ENCODE assay signal across 14 mouse cellular contexts in genomic region chr1:89671110-89671787, GRCm38 (mm10).
DNase-seq lines count a peak whose midpoint lies in the region; ATAC-seq lines count a peak whose summit lies in the region.
"Had no signal": no experiment of that assay in that cellular context is flagged by ENCODE, and none has a peak within 500 bp of the region (broad histone marks: within the 10 kb centered on the region; RNA-seq: fewer than 3 reads in every experiment).

No protein-coding gene starts in this region.

- H3K27me3 ChIP-seq in midbrain, embryonic 11.5 days (ENCODE audit: control insufficient read depth, insufficient read depth, low read length): no peaks in the 10 kb centered on the region
- no peaks in the 10 kb centered on the region; the same call in 1 of the 2 replicates for H3K27me3 ChIP-seq in midbrain, embryonic 10.5 days (ENCODE audit: low read depth, poor library complexity, severe bottlenecking)
- H3K27me3 ChIP-seq in forebrain, embryonic 15.5 days: peaks cover 72% of the 10 kb centered on the region
- peaks cover 17% of the 10 kb centered on the region for H3K27me3 ChIP-seq in limb, embryonic 12.5 days
- no peaks in the 10 kb centered on the region for H3K27me3 ChIP-seq in heart, embryonic 12.5 days (replicated peaks)
- H3K27me3 ChIP-seq: stomach, embryonic 15.5 days had no signal

- peaks cover 2% of the 10 kb centered on the region; the same call in 1 of the 2 replicates for H3K4me1 ChIP-seq in midbrain, embryonic 11.5 days (ENCODE audit: control insufficient read depth, insufficient read depth, low read length)
- peaks cover 6% of the 10 kb centered on the region; the same call in 1 of the 2 replicates for H3K4me1 ChIP-seq in midbrain, embryonic 10.5 days
- peaks cover 52% of the 10 kb centered on the region for H3K4me1 ChIP-seq in forebrain, embryonic 15.5 days
- H3K4me1 ChIP-seq in limb, embryonic 12.5 days (replicated peaks): peaks cover 25% of the 10 kb centered on the region
- H3K4me1 ChIP-seq in heart, embryonic 12.5 days (replicated peaks): no peaks in the 10 kb centered on the region
- H3K4me1 ChIP-seq: stomach, embryonic 15.5 days had no signal

- no peak overlapping the region; the same call in 1 of the 2 replicates for H3K27ac ChIP-seq in midbrain, embryonic 11.5 days (ENCODE audit: low read depth, low read length)
- H3K27ac ChIP-seq in midbrain, embryonic 10.5 days (replicated peaks): no peak overlapping the region
- H3K27ac ChIP-seq in forebrain, embryonic 15.5 days (replicated peaks): no peak overlapping the region
- H3K27ac ChIP-seq in limb, embryonic 12.5 days: no peak overlapping the region
- no peak overlapping the region for H3K27ac ChIP-seq in heart, embryonic 12.5 days (ENCODE audit: poor library complexity, severe bottlenecking)
- H3K27ac ChIP-seq: kidney, postnatal 0 days; stomach, embryonic 15.5 days had no signal

- peaks cover 5% of the 10 kb centered on the region; the same call in 1 of the 2 replicates for H3K36me3 ChIP-seq in midbrain, embryonic 11.5 days (ENCODE audit: control insufficient read depth, insufficient read depth, low read length)
- H3K36me3 ChIP-seq in midbrain, embryonic 10.5 days: peaks cover 85% of the 10 kb centered on the region
- peaks cover 12% of the 10 kb centered on the region for H3K36me3 ChIP-seq in forebrain, embryonic 15.5 days
- peaks cover 57% of the 10 kb centered on the region for H3K36me3 ChIP-seq in limb, embryonic 12.5 days
- H3K36me3 ChIP-seq in heart, embryonic 12.5 days: peaks cover 54% of the 10 kb centered on the region

- no peaks in the 10 kb centered on the region for H3K9me3 ChIP-seq in midbrain, embryonic 11.5 days (ENCODE audit: control insufficient read depth, low read length)
- H3K9me3 ChIP-seq in midbrain, embryonic 10.5 days (replicated peaks): no peaks in the 10 kb centered on the region; the same call in 1 of the 2 replicates
- H3K9me3 ChIP-seq in forebrain, embryonic 15.5 days: no peaks in the 10 kb centered on the region
- H3K9me3 ChIP-seq in limb, embryonic 12.5 days: no peaks in the 10 kb centered on the region
- H3K9me3 ChIP-seq in heart, embryonic 12.5 days (replicated peaks): no peaks in the 10 kb centered on the region
- H3K9me3 ChIP-seq: stomach, embryonic 15.5 days had no signal

- H3K4me3 ChIP-seq in midbrain, embryonic 11.5 days (ENCODE audit: low read depth, low read length): no peak overlapping the region
- no peak overlapping the region for H3K4me3 ChIP-seq in midbrain, embryonic 10.5 days
- H3K4me3 ChIP-seq in forebrain, embryonic 15.5 days: no peak overlapping the region
- H3K4me3 ChIP-seq in limb, embryonic 12.5 days (replicated peaks): no peak overlapping the region
- no peak overlapping the region for H3K4me3 ChIP-seq in heart, embryonic 12.5 days
- H3K4me3 ChIP-seq: stomach, embryonic 15.5 days had no signal

- H3K9ac ChIP-seq in midbrain, embryonic 11.5 days (ENCODE audit: low read length): no peak overlapping the region
- H3K9ac ChIP-seq in forebrain, embryonic 15.5 days (replicated peaks): no peak overlapping the region
- no peak overlapping the region for H3K9ac ChIP-seq in limb, embryonic 12.5 days (replicated peaks)
- no peak overlapping the region for H3K9ac ChIP-seq in heart, embryonic 12.5 days
- H3K9ac ChIP-seq: stomach, embryonic 15.5 days had no signal

- 76% methylated on average over 26 of the region's 26 CpGs for WGBS in midbrain, embryonic 11.5 days
- 80% methylated on average over 26 of the region's 26 CpGs for WGBS in midbrain, embryonic 10.5 days
- WGBS in forebrain, embryonic 15.5 days: 10% methylated on average over 26 of the region's 26 CpGs
- WGBS in limb, embryonic 12.5 days: 31% methylated on average over 26 of the region's 26 CpGs
- 89% methylated on average over 26 of the region's 26 CpGs for WGBS in heart, embryonic 12.5 days

- no peak for DNase-seq in midbrain, embryonic 11.5 days (ENCODE audit: low spot score, missing footprints)
- no peak for DNase-seq in midbrain, embryonic 10.5 days (ENCODE audit: low spot score)
- DNase-seq in retina, embryonic 14.5 days (ENCODE audit: low spot score): peak; percentile 69
- DNase-seq in ovary, adult 18-20 months (ENCODE audit: low spot score): no peak
- no peak for DNase-seq in liver
- DNase-seq: heart, postnatal 4 days; right cerebral cortex, postnatal 25 days; thymus, postnatal 36 days had no signal

- ATAC-seq in midbrain, embryonic 11.5 days (ENCODE audit: low FRiP score): peak; percentile 70; the same call in 1 of the 2 replicates
- peak; percentile 88 for ATAC-seq in forebrain, embryonic 15.5 days (replicated peaks)
- 0 out of 2 replicates have a peak, but pooled peaks have one; percentile 18 for ATAC-seq in limb, embryonic 12.5 days (ENCODE audit: insufficient number of reproducible peaks, insufficient read depth, low FRiP score, low TSS enrichment, low read depth)
- no peak for ATAC-seq in heart, embryonic 12.5 days (ENCODE audit: insufficient number of reproducible peaks, low FRiP score)

- no peak overlapping the region for H3K4me2 ChIP-seq in midbrain, embryonic 11.5 days
- H3K4me2 ChIP-seq in forebrain, embryonic 15.5 days (replicated peaks): no peak overlapping the region
- no peak overlapping the region for H3K4me2 ChIP-seq in limb, embryonic 12.5 days
- no peak overlapping the region for H3K4me2 ChIP-seq in heart, embryonic 12.5 days
- H3K4me2 ChIP-seq: liver, embryonic 11.5 days; stomach, embryonic 15.5 days had no signal
